Mouse (Mus musculus) G1E (cell line): ENCODE data around the gene Usp49. TPM values are rescaled to one million over a fixed set of nuclear protein-coding genes. Genes with fewer than 3 reads are reported as not detected.

Experiments
- ATAC-seq: 2 replicates; pipeline ENCODE4 v1.8.0; 2016; ENCODE audit warnings: mild to moderate bottlenecking; ENCODE audit not compliant: insufficient number of reproducible peaks, poor library complexity, low FRiP score, severe bottlenecking; ENCODE audit errors: extremely low read depth
- DNase-seq: peaks from one replicate; pipeline ENCODE4 v3.0.0; 2012; ENCODE audit warnings: low spot score
- H3K27me3 ChIP-seq: 2 replicates; pipeline ENCODE4 v1.6.1; 2012; ENCODE audit warnings: mild to moderate bottlenecking, low read length, inconsistent platforms; ENCODE audit not compliant: insufficient read depth
- H3K36me3 ChIP-seq: replicated peaks from 2 replicates; pipeline ENCODE3; 2012; ENCODE audit warnings: mild to moderate bottlenecking, inconsistent platforms
- H3K4me1 ChIP-seq: 2 replicates; pipeline ENCODE4 v1.6.1; 2012; ENCODE audit warnings: low read depth, low read length, inconsistent platforms, mixed read lengths; ENCODE audit not compliant: insufficient read depth
- H3K4me3 ChIP-seq: 2 replicates; pipeline ENCODE4 v1.5.1; 2012; ENCODE audit warnings: low read depth, mild to moderate bottlenecking, inconsistent platforms, low read length, moderate library complexity, mixed read lengths
- H3K9me3 ChIP-seq: replicated peaks from 2 replicates; pipeline ENCODE4 v1.6.1; 2012; ENCODE audit warnings: inconsistent platforms
- CTCF ChIP-seq: IDR thresholded peaks from 2 replicates; pipeline ENCODE4 v1.5.1; 2012; ENCODE audit warnings: low read depth, low read length, inconsistent platforms, mixed read lengths
- GATA1 ChIP-seq: IDR thresholded peaks from 2 replicates; pipeline ENCODE4 v1.6.1; 2012; ENCODE audit warnings: borderline replicate concordance, low read length, inconsistent platforms, mixed read lengths
- GATA2 ChIP-seq: IDR thresholded peaks from 2 replicates; pipeline ENCODE4 v1.6.1; 2012; ENCODE audit warnings: low read depth, low read length, inconsistent platforms, borderline replicate concordance
- POLR2AphosphoS5 ChIP-seq: IDR thresholded peaks from 2 replicates; pipeline ENCODE4 v1.6.1; 2012; ENCODE audit warnings: low read depth, low read length, inconsistent platforms; ENCODE audit not compliant: insufficient replicate concordance
- TAL1 ChIP-seq: conservative IDR thresholded peaks from 2 replicates; pipeline ENCODE4 v1.6.1; 2012; ENCODE audit warnings: low read depth, low read length, inconsistent platforms, mixed read lengths
- polyA plus RNA-seq: library from polyadenylated mRNA; stranded (reverse); fragments of >175 nt; gene quantifications from 2 replicates; pipeline ENCODE4 v1.2.3, GENCODE M21; 2012
- total RNA-seq, 2 experiments: library from RNA; stranded (forward) in 1 of 2; stranded (reverse) in 1 of 2; fragments of 200-1000 nt in 1 of 2; fragments of >200 nt in 1 of 2; fragmentation: Nextera tagmentation in 1 of 2; gene quantifications; 2 replicates each; pipeline ENCODE4 v1.2.3; 2014 to 2017

Gene Usp49
- total and polyA plus RNA-seq, 3 experiments = 5.3 to 41.7 (median 15.6) TPM

- Histone ChIP-seq H3K36me3 (peaks cover 10% of the 10 kb centered on the region), H3K9me3 (no peaks in the 10 kb centered on the region), H3K27me3 (peaks cover 39% of the 10 kb centered on the region), H3K4me1 (0 out of 2 replicates have a peak, but pooled peaks cover 2% of the 10 kb centered on the region), H3K4me3 (no peak overlapping the region)
- DNase-seq = no peak
- ATAC-seq = no peak
- no peak for TF ChIP-seq TAL1
- no peak for TF ChIP-seq GATA2
- TF ChIP-seq CTCF = no peak
- TF ChIP-seq POLR2AphosphoS5 = no peak
- TF ChIP-seq GATA1 = no peak
These were observed 73.1 kb downstream of the Usp49 start for GRCm38 (mm10) chr17:47703556-47703955.

DNA sequence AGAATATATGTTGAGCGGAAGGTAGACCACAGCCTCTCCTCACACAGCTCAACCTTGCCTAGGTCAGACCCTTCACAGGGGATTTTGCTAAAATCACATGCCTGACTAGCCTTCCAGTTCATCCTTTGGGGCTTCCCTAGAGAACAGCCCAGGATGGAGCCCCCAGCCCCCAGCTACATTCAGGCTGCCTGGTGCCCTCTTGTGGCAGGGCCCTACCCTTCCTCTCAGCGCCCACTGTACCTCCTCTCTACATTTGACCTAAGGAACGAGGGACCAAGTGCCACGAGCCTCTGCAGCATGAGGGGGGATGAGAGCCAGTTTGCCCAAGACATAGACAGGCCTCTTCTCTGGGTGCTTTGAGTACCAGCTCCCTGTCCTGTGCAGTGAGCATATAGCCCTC, 74.2 kb downstream of the Usp49 start:
- H3K4me3 ChIP-seq = no peak overlapping the region
- TF ChIP-seq GATA2 = no peak
- no peak for TF ChIP-seq TAL1
- TF ChIP-seq CTCF = no peak
- no peak for TF ChIP-seq POLR2AphosphoS5
- TF ChIP-seq GATA1 = no peak
- no peaks in the 10 kb centered on the region for H3K9me3 ChIP-seq
- peaks cover 2% of the 10 kb centered on the region; the same call in 1 of the 2 replicates for H3K4me1 ChIP-seq
- ATAC-seq (no peak), DNase-seq (no peak)
- H3K36me3 ChIP-seq = peaks cover 10% of the 10 kb centered on the region
- peaks cover 43% of the 10 kb centered on the region for H3K27me3 ChIP-seq

GRCm38 (mm10) chr17:47706196-47706595, 75.7 kb downstream of the Usp49 start:
- DNase-seq (no peak), ATAC-seq (no peak)
- no peak for TF ChIP-seq POLR2AphosphoS5
- TF ChIP-seq TAL1 = no peak
- TF ChIP-seq GATA2 = no peak
- no peak for TF ChIP-seq CTCF
- no peak for TF ChIP-seq GATA1
- peaks cover 45% of the 10 kb centered on the region for H3K27me3 ChIP-seq
- H3K36me3 ChIP-seq = peaks cover 10% of the 10 kb centered on the region
- H3K9me3 ChIP-seq = no peaks in the 10 kb centered on the region
- no peak overlapping the region for H3K4me3 ChIP-seq
- H3K4me1 ChIP-seq = peaks cover 10% of the 10 kb centered on the region

GRCm38 (mm10) chr17:47707961-47708360, 77.5 kb downstream of the Usp49 start:
- TF ChIP-seq CTCF (no peak), GATA2 (no peak), TAL1 (no peak), GATA1 (no peak), POLR2AphosphoS5 (no peak)
- no peak for DNase-seq

GRCm38 (mm10) chr17:47708972-47709371, 78.5 kb downstream of the Usp49 start:
- Histone ChIP-seq H3K27me3 (peaks cover 50% of the 10 kb centered on the region), H3K36me3 (no peaks in the 10 kb centered on the region), H3K4me3 (no peak overlapping the region), H3K4me1 (peaks cover 10% of the 10 kb centered on the region), H3K9me3 (no peaks in the 10 kb centered on the region)
- DNase-seq (no peak), ATAC-seq (no peak)
- TF ChIP-seq GATA2 (no peak), TAL1 (no peak), POLR2AphosphoS5 (no peak), CTCF (no peak), GATA1 (no peak)

More at GRCm38 (mm10) chr17:47707961-47708360, 77.5 kb downstream of the Usp49 start:
- Histone ChIP-seq H3K9me3 (no peaks in the 10 kb centered on the region), H3K36me3 (peaks cover 2% of the 10 kb centered on the region), H3K27me3 (peaks cover 50% of the 10 kb centered on the region), H3K4me3 (no peak overlapping the region), H3K4me1 (peaks cover 10% of the 10 kb centered on the region)
- ATAC-seq = no peak

DNA sequence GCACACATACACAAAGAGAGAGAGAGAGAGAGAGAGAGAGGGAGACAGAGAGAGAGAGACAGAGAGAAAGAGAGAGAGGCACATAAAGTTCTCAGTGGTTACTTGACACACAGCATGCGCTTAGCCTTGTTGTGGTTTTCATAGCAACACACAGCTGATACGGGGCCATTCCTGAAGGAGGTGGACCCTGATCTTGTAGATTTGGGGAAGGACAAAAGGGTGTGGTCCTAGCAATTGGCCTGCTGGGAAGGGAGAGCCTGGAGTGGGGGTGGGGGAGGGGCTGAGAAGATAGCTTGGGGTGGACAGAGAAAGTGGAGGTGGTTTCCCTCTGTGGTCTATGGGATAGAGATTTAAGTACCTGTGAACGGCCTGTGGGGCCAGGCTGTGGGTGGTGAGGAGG, 79.5 kb downstream of the Usp49 start:
- TF ChIP-seq POLR2AphosphoS5 = no peak
- no peak for TF ChIP-seq GATA1
- no peak for TF ChIP-seq CTCF
- no peak for TF ChIP-seq GATA2
- TF ChIP-seq TAL1 = no peak
- H3K4me3 ChIP-seq = no peak overlapping the region
- DNase-seq = no peak
- H3K4me1 ChIP-seq = peaks cover 8% of the 10 kb centered on the region
- no peak for ATAC-seq
- H3K9me3 ChIP-seq = no peaks in the 10 kb centered on the region
- H3K36me3 ChIP-seq = no peaks in the 10 kb centered on the region
- peaks cover 48% of the 10 kb centered on the region for H3K27me3 ChIP-seq

DNA sequence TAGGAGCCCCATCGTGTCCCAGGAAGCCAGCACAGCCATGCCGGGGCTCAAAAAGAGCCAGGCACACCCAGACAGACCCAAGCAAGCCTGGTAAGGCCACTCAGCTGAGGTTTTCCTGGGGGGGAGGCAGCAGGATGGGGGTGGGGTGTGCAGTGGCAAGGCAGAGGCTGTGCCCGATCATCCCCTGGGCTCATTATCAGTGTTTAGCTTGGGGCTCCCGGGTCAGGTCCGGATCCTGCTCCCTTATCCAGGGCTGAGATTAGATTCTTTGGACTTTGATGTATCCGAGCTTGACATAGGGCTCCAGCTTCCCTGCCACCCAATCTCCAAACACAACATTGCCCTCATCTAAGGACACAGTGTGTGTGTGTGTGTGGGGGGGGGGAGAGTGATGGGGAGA, 81.4 kb downstream of the Usp49 start:
- Histone ChIP-seq H3K27me3 (peaks cover 61% of the 10 kb centered on the region), H3K36me3 (no peaks in the 10 kb centered on the region), H3K9me3 (no peaks in the 10 kb centered on the region), H3K4me1 (peaks cover 8% of the 10 kb centered on the region), H3K4me3 (no peak overlapping the region)
- TF ChIP-seq GATA1 (no peak), POLR2AphosphoS5 (no peak), TAL1 (no peak), GATA2 (no peak), CTCF (no peak)
- ATAC-seq = no peak
- no peak for DNase-seq
